Mouse (Mus musculus) MEL (cell line): ENCODE results near the gene Lrrc74b. TPM values are rescaled to one million over a fixed set of nuclear protein-coding genes. Genes with fewer than 3 reads are reported as not detected.
A peak's percentile ranks its signal among the peaks of the same experiment; 100 is the strongest.

Source experiments
- DNase-seq: peaks from one replicate; pipeline ENCODE4 v3.0.0; 2011; ENCODE audit warnings: low read depth, low spot score
- H3K27ac ChIP-seq: 2 replicates; pipeline ENCODE4 v1.5.1; 2012; ENCODE audit warnings: low read depth, mild to moderate bottlenecking, control low read depth, low read length, moderate library complexity; ENCODE audit not compliant: control insufficient read depth
- H3K27me3 ChIP-seq, 2 experiments: fragments of 150-350 bp in 1 of 2; sonication (generic) in 1 of 2; 2 replicates each; pipeline ENCODE4 v1.6.1; 2012; ENCODE audit warnings: low read length in 2 of 2, mild to moderate bottlenecking in 2 of 2, improper control_type of control experiment in 1 of 2, moderate library complexity in 1 of 2; ENCODE audit not compliant: insufficient read depth in 2 of 2, control insufficient read depth in 1 of 2
- H3K36me3 ChIP-seq, 2 experiments: 2 replicates each; pipeline ENCODE4 v1.6.1; 2012 to 2014; ENCODE audit warnings: low read length in 2 of 2, improper control_type of control experiment in 1 of 2, inconsistent platforms in 1 of 2, mild to moderate bottlenecking in 1 of 2; ENCODE audit not compliant: insufficient read depth in 2 of 2, control insufficient read depth in 1 of 2
- H3K4me1 ChIP-seq, 2 experiments: fragments of 150-350 bp in 1 of 2; sonication (generic) in 1 of 2; 2 replicates each; pipeline ENCODE4 v1.6.1; 2012; ENCODE audit warnings: low read length in 2 of 2, improper control_type of control experiment in 1 of 2, mild to moderate bottlenecking in 1 of 2; ENCODE audit not compliant: insufficient read depth in 2 of 2, control insufficient read depth in 1 of 2
- H3K4me3 ChIP-seq, 2 experiments: fragments of 150-350 bp in 1 of 2; sonication (generic) in 1 of 2; 2 replicates each; pipeline ENCODE4 v1.5.1; 2012; ENCODE audit warnings: low read depth in 2 of 2, low read length in 2 of 2, mild to moderate bottlenecking in 2 of 2, moderate library complexity in 2 of 2, control low read depth in 1 of 2, improper control_type of control experiment in 1 of 2; ENCODE audit not compliant: control insufficient read depth in 1 of 2, insufficient read depth in 1 of 2
- H3K79me2 ChIP-seq: 2 replicates; pipeline ENCODE4 v1.6.1; 2012; ENCODE audit warnings: mild to moderate bottlenecking, low read length, moderate library complexity; ENCODE audit not compliant: control insufficient read depth, poor library complexity, insufficient read depth
- H3K9ac ChIP-seq: 2 replicates; pipeline ENCODE4 v1.6.1; 2012; ENCODE audit warnings: low read depth, mild to moderate bottlenecking, control low read depth, low read length, moderate library complexity; ENCODE audit not compliant: control insufficient read depth, poor library complexity, severe bottlenecking
- H3K9me3 ChIP-seq: fragments of 150-350 bp; sonication (generic); replicated peaks from 2 replicates; pipeline ENCODE4 v1.6.1; 2012; ENCODE audit warnings: mild to moderate bottlenecking, low read length, improper control_type of control experiment, moderate library complexity; ENCODE audit not compliant: insufficient read depth
- BHLHE40 ChIP-seq: IDR thresholded peaks from 2 replicates; pipeline ENCODE4 v1.6.1; 2012; ENCODE audit warnings: low read depth, mild to moderate bottlenecking, inconsistent platforms, low read length, improper control_type of control experiment, borderline replicate concordance
- E2F4 ChIP-seq: IDR thresholded peaks from 2 replicates; pipeline ENCODE4 v1.6.1; 2011; ENCODE audit warnings: low read depth, low read length, improper control_type of control experiment, borderline replicate concordance
- ETS1 ChIP-seq: IDR thresholded peaks from 2 replicates; pipeline ENCODE4 v1.6.1; 2012; ENCODE audit warnings: low read depth, mild to moderate bottlenecking, inconsistent platforms, low read length, improper control_type of control experiment, moderate library complexity
- GABPA ChIP-seq: IDR thresholded peaks from 2 replicates; pipeline ENCODE4 v1.6.1; 2012; ENCODE audit warnings: low read depth, mild to moderate bottlenecking, inconsistent platforms, low read length, improper control_type of control experiment, moderate library complexity
- GATA1 ChIP-seq: IDR thresholded peaks from 2 replicates; pipeline ENCODE4 v1.6.1; 2011; ENCODE audit warnings: low read depth, low read length, improper control_type of control experiment
- HCFC1 ChIP-seq: IDR thresholded peaks from 2 replicates; pipeline ENCODE4 v1.6.1; 2012; ENCODE audit warnings: low read depth, mild to moderate bottlenecking, inconsistent platforms, low read length, improper control_type of control experiment, moderate library complexity
- KAT2A ChIP-seq: conservative IDR thresholded peaks from 2 replicates; pipeline ENCODE4 v1.6.1; 2012; ENCODE audit warnings: low read depth, low read length, improper control_type of control experiment, inconsistent platforms
- MAX ChIP-seq: IDR thresholded peaks from 2 replicates; pipeline ENCODE4 v1.6.1; 2011; ENCODE audit warnings: low read length, improper control_type of control experiment
- MEF2A ChIP-seq: IDR thresholded peaks from 2 replicates; pipeline ENCODE4 v1.6.1; 2014; ENCODE audit warnings: low read depth, mild to moderate bottlenecking, inconsistent platforms, low read length, improper control_type of control experiment; ENCODE audit not compliant: poor library complexity, insufficient replicate concordance, severe bottlenecking; ENCODE audit errors: extremely low read depth
- MXI1 ChIP-seq: IDR thresholded peaks from 2 replicates; pipeline ENCODE4 v1.6.1; 2011; ENCODE audit warnings: mild to moderate bottlenecking, low read depth, low read length, improper control_type of control experiment
- NELFE ChIP-seq: IDR thresholded peaks from 2 replicates; pipeline ENCODE4 v1.6.1; 2011; ENCODE audit warnings: low read depth, low read length, improper control_type of control experiment
- POLR2AphosphoS2 ChIP-seq: IDR thresholded peaks from 2 replicates; pipeline ENCODE4 v1.6.1; 2011; ENCODE audit warnings: low read length, improper control_type of control experiment
- RAD21 ChIP-seq: IDR thresholded peaks from 2 replicates; pipeline ENCODE4 v1.6.1; 2011; ENCODE audit warnings: mild to moderate bottlenecking, low read depth, low read length, improper control_type of control experiment
- RCOR1 ChIP-seq: IDR thresholded peaks from 2 replicates; pipeline ENCODE4 v1.6.1; 2012; ENCODE audit warnings: low read depth, mild to moderate bottlenecking, inconsistent platforms, low read length, improper control_type of control experiment
- SIN3A ChIP-seq: IDR thresholded peaks from 2 replicates; pipeline ENCODE4 v1.6.1; 2012; ENCODE audit warnings: low read length, improper control_type of control experiment, inconsistent platforms
- SMC3 ChIP-seq: IDR thresholded peaks from 2 replicates; pipeline ENCODE4 v1.6.1; 2011; ENCODE audit warnings: low read depth, low read length, improper control_type of control experiment
- TAL1 ChIP-seq: IDR thresholded peaks from 2 replicates; pipeline ENCODE4 v1.6.1; 2012; ENCODE audit warnings: mild to moderate bottlenecking, inconsistent platforms, low read length, moderate library complexity, mixed read lengths
- TBP ChIP-seq: IDR thresholded peaks from 2 replicates; pipeline ENCODE4 v1.8.0; 2011; ENCODE audit warnings: low read depth, low read length, improper control_type of control experiment
- TCF12 ChIP-seq: IDR thresholded peaks from 2 replicates; pipeline ENCODE4 v1.6.1; 2014; ENCODE audit warnings: low read depth, mild to moderate bottlenecking, inconsistent platforms, low read length, improper control_type of control experiment, moderate library complexity
- USF2 ChIP-seq, 2 experiments: IDR thresholded peaks; 2 replicates each; pipeline ENCODE4 v1.6.1; 2011 to 2012; ENCODE audit warnings: improper control_type of control experiment in 2 of 2, low read length in 2 of 2, borderline replicate concordance in 1 of 2, inconsistent platforms in 1 of 2, low read depth in 1 of 2, mild to moderate bottlenecking in 1 of 2; ENCODE audit not compliant: insufficient read depth in 1 of 2
- ZC3H11A ChIP-seq: IDR thresholded peaks from 2 replicates; pipeline ENCODE4 v1.6.1; 2012; ENCODE audit warnings: low read depth, mild to moderate bottlenecking, inconsistent platforms, low read length, improper control_type of control experiment
- ZNF384 ChIP-seq: IDR thresholded peaks from 2 replicates; pipeline ENCODE4 v1.6.1; 2012; ENCODE audit warnings: low read depth, mild to moderate bottlenecking, inconsistent platforms, low read length, improper control_type of control experiment
- polyA plus RNA-seq, 2 experiments: library from polyadenylated mRNA; stranded (reverse) in 1 of 2; unstranded in 1 of 2; fragments of >175 nt in 1 of 2; fragments of >200 nt in 1 of 2; gene quantifications; 2 replicates each; pipeline versions ENCODE4 v1.2.1 to v1.2.4; 2012; ENCODE audit warnings: low replicate concordance in 2 of 2, low read depth in 1 of 2; ENCODE audit not compliant: insufficient read length in 2 of 2, insufficient read depth in 1 of 2, missing spikeins in 1 of 2
- total RNA-seq: library from RNA; depleted of rRNA; stranded (reverse); fragments of 300-350 nt; gene quantifications from 2 replicates; pipeline ENCODE4 v1.2.3, GENCODE M21; 2012

Lrrc74b gene
- total and polyA plus RNA-seq, 3 experiments: 0.10 to 0.12 TPM; not detected in 1

DNA sequence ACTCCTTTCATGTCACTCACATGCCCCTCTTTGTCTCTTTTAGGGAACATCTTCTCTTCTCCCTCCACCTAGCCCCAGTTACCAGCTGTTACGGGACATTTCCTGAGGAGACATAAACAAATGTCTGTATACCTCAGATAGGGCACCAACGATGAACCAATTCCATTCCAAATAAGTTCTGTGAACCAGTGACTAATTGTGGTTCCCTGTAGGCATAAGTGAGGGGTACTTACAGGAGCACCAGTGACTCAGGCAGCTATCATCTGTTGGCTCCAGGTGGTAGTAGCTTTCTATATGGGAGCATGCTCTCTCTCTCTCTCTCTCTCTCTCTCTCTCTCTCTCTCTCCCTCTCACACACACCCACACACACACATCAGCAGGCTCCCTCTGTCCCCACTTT is 3.2 kb upstream of the Lrrc74b start:
- no peak for DNase-seq
- no peaks in the 10 kb centered on the region for H3K9me3 ChIP-seq
- no peaks in the 10 kb centered on the region for H3K36me3 ChIP-seq
- H3K79me2 ChIP-seq: no peaks in the 10 kb centered on the region
- H3K9ac ChIP-seq: no peak overlapping the region
- H3K4me1 ChIP-seq: no peaks in the 10 kb centered on the region
- peaks cover 0 to 3% of the 10 kb centered on the region in 2 experiments; a peak in 1 of 4 replicates for H3K27me3 ChIP-seq
- no peak overlapping the region for H3K4me3 ChIP-seq
- TF ChIP-seq KAT2A (no peak), TAL1 (0 out of 2 replicates have a peak, but pooled peaks have one; percentile 5), POLR2AphosphoS2 (no peak), MEF2A (no peak), MXI1 (no peak), HCFC1 (no peak)
- TF ChIP-seq, all 39 proteins: peak for 1
- no peak overlapping the region for H3K27ac ChIP-seq

DNA sequence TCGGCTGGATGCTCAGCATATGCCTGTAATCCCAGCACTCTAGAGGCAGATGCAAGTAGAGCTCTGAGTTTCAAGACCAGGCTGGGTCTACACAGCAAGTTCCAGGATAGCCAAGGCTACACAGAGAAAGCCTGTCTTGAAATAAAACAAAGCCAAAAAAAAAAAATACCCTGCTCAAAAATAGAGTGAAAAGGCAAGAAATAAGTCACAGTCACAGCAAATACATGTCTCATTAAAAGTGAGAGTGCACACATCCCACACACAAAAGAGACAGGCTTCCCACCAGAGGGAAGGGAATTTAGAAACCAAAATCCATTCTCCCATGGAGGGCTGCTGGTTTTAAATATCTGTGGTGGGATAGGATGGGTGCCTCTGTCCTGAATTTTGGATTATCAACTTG is 2.5 kb upstream of the Lrrc74b start:
- Histone ChIP-seq H3K9ac (no peak overlapping the region), H3K9me3 (no peaks in the 10 kb centered on the region), H3K27me3 (peaks cover 0 to 3% of the 10 kb centered on the region in 2 experiments; a peak in 1 of 4 replicates), H3K36me3 (no peaks in the 10 kb centered on the region), H3K79me2 (no peaks in the 10 kb centered on the region), H3K4me3 (no peak overlapping the region), H3K4me1 (0 out of 4 replicates have a peak, but pooled peaks cover 0 to 3% of the 10 kb centered on the region in 2 experiments), H3K27ac (no peak overlapping the region)
- TF ChIP-seq SIN3A (no peak), HCFC1 (no peak), E2F4 (no peak), TAL1 (no peak), ZNF384 (no peak), TBP (no peak), NELFE (no peak), GABPA (no peak), RAD21 (no peak)
- DNase-seq: no peak

DNA sequence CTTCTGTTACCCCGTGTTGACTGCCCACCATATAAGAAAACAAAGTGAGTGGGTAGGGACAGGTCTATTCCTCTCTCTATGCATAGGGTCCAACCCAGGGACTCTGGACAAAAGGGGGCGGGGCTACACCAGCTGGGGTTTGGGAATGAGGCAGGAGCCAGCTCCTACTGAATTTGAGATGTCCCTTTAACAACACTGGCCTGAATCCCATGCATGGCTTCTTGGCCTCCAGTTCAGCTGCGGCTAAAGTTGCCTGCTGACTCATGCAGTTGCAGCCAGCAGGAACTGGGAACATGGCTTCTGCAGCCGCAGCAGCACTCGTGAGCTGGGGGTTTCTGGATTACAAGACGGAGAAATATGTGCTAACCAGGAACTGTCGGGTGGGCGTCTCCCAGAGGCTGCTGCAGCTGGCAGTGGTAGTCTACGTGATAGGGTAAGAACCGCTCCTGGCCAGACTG is 733 bp upstream of the Lrrc74b start, which contains the start of gene P2rx6:
TSS of gene P2rx6 (plus strand) at position 135 of the 458 bp plus-strand sequence.
- H3K9me3 ChIP-seq: no peaks in the 10 kb centered on the region
- no peaks in the 10 kb centered on the region for H3K36me3 ChIP-seq
- peaks cover 0 to 3% of the 10 kb centered on the region in 2 experiments; a peak in 1 of 4 replicates for H3K27me3 ChIP-seq
- peak; percentile 30 for DNase-seq
- 0 out of 4 replicates have a peak, but pooled peaks cover 0 to 9% of the 10 kb centered on the region in 2 experiments for H3K4me1 ChIP-seq
- TF ChIP-seq MXI1 (no peak), MAX (no peak), GABPA (no peak), TCF12 (no peak), GATA1 (no peak), TAL1 (no peak), USF2 (IDR thresholded peaks at IDR 0.05; ENCODE audit: borderline replicate concordance in 1 of 2, insufficient read depth in 1 of 2, low read depth in 1 of 2, low read length in 2 of 2) (no peak), KAT2A (no peak), E2F4 (no peak), ETS1 (no peak), BHLHE40 (no peak), RCOR1 (no peak), ZC3H11A (no peak), SMC3 (no peak)
- no peak within 1 kb of the TSS for H3K4me3 ChIP-seq
- H3K27ac ChIP-seq: no peak within 1 kb of the TSS
- no peak within 1 kb of the TSS for H3K9ac ChIP-seq
- H3K79me2 ChIP-seq: no peaks in the 10 kb centered on the region
